Mouse (Mus musculus) C3H10T1/2 (cell line): ENCODE measurements around the gene Sowahb. TPM values are rescaled to one million over a fixed set of nuclear protein-coding genes. Genes with fewer than 3 reads are reported as not detected.

Experiments
- polyA plus RNA-seq, 2 experiments: library from polyadenylated mRNA; unstranded; fragments of >200 nt; fragmentation: generic; extraction: Trizol; gene quantifications; one replicate each; pipeline ENCODE4 v1.2.1; 2012; ENCODE audit warnings: missing spikeins in 2 of 2

Sowahb gene
- polyA plus RNA-seq = not detected

DNA sequence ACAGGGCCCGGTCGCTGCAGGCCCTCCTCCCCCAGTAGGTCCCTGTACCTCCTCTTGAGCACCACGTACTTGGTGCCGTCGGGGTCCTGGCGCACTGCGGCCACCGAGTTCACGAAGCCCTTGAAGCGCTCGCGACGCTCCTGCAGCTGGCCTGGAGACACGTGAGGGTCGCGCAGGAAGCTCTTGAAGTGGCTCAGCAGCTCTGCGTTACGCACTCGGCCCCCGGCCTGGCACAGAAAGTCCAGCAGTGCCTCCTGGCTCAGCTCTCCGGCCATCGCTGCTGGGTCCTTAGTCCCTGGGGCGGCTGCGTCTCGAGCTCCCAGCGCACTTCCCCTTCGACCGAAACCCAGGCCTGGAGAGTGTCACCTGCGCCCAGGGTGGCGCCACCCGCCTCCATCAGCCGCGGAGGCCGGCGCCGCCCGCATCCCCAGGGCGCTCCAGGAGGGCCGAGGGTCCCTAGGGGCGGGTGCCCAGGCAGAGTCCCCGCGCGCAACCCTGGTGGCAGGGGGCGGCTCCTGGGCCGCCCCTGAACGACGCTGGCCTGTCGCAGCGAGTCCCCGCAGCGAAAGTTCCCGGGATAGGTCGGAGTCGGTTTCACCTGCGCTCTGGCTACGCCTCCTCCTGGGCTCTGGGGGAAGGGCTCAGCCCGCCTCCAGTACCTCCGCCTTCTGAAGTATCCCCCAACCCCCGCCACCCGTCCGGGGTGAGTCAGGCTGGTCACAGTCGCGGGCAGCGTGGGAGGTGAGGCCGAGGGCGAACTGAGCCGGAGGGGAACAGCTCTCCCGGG, at the start of gene Sowahb:
Sowahb (minus strand) TSS at position 439 of the 787 bp plus-strand sequence.

DNA sequence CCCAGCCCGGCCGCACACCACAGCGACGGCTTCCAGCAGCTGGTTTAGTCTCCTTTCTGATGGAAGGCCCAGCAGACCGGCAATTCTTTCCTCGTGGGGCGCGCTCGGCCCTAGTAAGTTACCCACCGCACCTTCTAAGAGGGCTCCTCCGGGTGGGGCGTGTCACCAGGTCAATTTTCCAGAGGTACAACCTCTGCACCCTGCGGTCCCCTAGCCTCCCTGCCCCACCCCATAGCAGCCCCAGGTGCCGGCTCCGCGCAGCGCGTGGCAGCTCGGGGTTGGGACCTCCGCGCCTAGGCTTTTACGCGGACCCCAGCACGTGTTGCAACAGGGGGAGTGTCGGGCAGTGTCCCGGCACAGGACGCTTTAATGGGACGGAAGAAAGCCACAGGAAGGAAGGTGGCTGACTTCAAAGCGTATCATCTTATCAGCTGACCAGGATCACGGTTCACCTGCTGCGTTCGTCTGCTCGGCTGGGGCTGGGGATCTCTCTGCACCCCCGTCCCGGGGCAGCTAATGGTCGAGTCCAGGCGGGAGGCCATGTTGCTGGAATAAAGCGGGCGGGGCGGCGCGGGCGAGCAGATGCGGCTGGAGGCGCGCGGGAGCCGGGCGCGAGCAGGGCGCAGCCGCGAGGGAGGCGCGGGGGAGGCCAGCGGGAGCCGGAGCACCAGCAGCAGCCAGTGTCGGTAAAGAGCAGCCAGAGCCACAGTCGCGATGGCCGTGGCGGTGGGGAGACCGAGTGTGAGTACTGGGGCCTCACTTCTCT, 48.2 kb upstream of the Sowahb start, which contains the start of gene Sept11:
Sept11 (plus strand) TSS at position 581 of the 766 bp plus-strand sequence.

Other genes starting within 250 kb of the Sowahb start
- gene Sept11, start 48.4 kb upstream of the Sowahb start, polyA plus RNA-seq = 10 to 100 TPM in 1 of 2 experiments, 1 to 10 TPM in 1; 9.8 to 91.7 TPM
- 100 to 1,000 TPM in 1 of 2 experiments, 10 to 100 TPM in 1; 25.7 to 145 TPM for gene Ccni, start 161.5 kb upstream of the Sowahb start, polyA plus RNA-seq
- gene 2010109A12Rik, start 161.5 kb upstream of the Sowahb start, polyA plus RNA-seq = under 1 TPM; 0.05 to 0.21 TPM
- gene Ccng2, start 222.2 kb upstream of the Sowahb start, polyA plus RNA-seq = 10 to 100 TPM in 1 of 2 experiments, under 1 TPM in 1; 0.81 to 29.0 TPM